Mouse (Mus musculus) erythroblast, embryonic 14.5 days (primary cell): ENCODE measurements around the gene Iqsec2.

Experiments
- GATA1 ChIP-seq: IDR thresholded peaks from 2 replicates; pipeline ENCODE4 v1.6.1; 2012; ENCODE audit warnings: low read length, inconsistent platforms, mixed read lengths
- TAL1 ChIP-seq: IDR thresholded peaks from 3 replicates; pipeline ENCODE4 v1.6.1; 2012; ENCODE audit warnings: low read length, inconsistent platforms, mixed read lengths

DNA sequence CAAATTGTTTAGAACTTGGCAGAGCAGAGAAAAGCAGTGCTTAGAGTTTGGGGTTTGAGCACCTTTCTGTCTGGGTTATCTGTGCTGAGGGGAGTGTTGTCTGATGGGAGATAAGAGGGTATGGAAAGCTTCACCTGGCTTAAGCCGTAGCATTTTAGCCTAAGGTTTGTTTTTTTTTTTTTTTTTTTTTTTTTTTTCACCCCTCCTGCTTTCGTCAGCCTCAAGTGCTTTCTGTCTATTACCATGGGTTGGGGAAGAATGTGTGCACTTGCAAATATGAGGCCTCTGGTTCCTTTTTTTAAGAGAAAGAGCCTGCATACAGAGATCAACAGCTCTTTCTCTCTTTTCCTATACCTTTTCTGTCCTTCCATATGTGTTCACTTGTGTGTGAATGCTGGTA is 91.7 kb downstream of the Iqsec2 start:
- TF ChIP-seq TAL1 = no peak
- TF ChIP-seq GATA1 = no peak
